Mouse (Mus musculus) lung, postnatal 4 days (tissue): Measurements from ENCODE around the gene Cubn.

Source experiments
- DNase-seq, 2 experiments: peaks; one replicate each; pipeline ENCODE4 v3.0.0; 2021

Cubn gene

DNA sequence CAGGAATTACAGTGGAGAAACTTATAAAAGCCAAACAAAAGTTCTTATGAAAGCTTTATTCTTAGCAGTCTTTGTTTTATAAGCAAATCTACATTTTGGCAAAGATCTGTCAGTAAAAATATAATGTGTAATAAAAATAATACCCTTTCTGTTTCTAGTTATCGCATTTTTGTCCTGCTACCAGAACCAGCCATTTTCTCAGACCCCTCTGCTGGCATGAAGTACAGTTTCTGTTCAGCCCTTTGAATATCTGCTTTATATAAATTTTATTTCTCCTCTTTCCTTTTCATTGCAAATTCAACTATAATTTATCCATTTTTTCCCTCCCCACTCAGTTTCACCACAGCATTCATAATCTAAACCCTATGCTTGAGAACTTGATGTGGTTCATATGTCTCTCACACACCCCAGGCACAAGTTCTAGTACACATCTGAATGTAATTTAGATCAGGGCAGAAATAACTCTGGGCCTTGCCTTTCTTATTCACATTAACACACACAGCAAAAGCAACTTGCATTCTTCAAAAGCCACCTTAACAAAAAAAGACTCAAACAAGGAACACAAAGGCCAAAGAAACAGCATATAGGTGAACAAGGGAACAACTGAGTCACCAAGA, 139.4 kb downstream of the Cubn start:
- DNase-seq, result no peak

DNA sequence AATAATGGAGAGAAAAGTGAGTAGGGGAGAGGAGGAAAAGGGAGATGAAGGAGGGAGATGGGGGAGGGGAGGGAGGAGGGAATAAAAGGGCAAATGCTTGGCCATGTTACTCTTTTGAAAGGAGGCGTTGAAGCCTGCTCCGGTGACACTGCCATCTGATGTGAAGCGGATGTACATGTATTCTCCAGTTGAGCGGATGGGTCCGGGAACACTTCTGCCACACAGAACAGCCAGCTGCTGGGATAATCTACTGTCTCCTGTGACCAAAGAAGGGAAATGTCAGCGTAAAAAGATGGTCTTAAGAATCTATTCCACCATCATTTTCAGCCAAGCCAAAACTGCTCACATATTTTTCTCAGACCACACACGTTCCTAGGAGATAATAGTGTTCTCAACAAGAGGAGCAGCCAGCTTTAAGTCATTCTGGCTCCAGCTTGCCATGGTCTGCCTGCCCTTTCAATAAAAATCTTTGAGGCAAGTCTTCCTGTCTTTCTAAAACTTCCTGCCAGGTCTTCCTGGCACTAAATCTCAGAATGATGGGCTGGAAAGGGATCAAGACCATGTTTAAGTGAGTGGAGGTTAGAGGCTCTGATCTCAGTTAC, 149.2 kb downstream of the Cubn start:
- DNase-seq, result no peak

DNA sequence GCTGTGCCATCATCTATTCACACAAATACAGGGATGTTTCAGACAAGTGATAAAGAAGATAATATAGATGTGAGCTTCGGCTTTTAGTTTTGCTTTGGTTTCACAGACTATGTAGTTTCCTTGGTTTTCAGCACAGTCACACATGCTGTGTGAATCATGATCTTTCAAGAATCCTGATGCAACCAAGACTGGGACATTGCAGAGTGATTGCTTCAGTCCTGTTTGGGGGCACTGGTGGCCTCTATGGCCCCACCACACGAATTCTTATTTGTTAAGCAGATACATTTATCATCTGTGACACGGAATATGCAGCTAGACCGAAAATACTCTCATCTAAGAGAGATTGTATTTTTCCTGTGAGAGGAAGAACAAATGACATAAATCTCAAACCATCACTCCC, 156.2 kb downstream of the Cubn start:
- no peak for DNase-seq

- no peak for DNase-seq
Measured at GRCm38 (mm10) chr2:13329754-13330417, 161.7 kb downstream of the Cubn start.

DNA sequence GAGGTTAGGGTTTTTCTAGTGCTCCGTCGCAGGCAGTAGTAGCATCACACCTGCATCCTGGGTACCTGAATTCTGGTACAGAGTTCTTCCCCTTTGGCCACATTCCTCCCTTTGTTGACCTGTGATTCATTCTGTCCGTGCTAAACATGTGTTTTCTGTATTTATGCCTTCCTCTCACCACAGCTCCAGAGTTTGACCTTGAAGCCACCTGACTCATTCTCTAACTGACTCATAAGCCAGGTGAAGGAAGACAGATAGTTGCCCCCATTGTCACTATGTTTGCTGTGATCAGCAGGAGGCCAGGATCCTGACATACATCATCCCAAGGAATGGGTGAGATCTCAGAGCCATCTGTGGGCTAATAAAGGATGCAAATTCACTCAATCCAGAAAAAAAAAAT, 188.2 kb downstream of the Cubn start:
- DNase-seq, result no peak

DNA sequence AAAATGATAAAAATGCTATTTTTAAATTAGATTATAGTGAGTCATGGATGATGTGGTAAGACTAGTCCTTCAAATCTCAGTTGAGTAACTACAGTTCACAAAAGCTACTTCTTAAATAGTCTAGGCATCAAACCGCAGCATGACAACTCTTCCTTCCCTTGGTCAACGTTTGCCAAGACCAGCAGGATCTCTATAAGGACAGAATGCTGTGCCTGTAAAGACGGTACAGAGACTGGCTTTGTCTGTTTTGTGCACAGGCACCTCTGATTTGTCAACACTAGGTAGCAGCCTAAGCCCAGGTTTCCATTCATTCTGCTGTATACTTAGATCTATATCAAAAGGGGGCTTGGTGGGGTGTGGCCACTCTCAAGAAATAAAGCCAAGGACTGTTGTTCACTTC, 192.6 kb downstream of the Cubn start:
- DNase-seq, result peak in 1 of 2 experiments; percentile 46

DNA sequence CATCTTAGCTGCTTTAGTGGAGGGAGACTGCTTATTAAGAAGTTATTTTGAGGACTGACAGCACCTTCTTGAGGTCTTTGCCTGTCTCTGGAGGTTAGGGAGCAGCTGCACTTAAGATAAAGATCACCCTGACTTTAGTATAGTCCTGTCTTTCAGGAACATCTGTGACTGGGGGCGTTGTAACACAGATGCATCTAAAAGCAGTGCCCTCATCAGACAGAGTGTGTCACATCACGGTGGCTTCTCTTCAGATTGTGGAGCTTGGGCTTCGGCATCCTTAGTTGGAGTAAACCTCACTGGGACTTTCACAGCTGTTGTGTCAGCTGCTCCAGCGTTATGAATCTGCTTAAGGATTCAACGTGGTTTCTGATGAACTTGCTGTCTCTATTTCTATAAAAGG, 193.9 kb downstream of the Cubn start:
- DNase-seq, result no peak

DNA sequence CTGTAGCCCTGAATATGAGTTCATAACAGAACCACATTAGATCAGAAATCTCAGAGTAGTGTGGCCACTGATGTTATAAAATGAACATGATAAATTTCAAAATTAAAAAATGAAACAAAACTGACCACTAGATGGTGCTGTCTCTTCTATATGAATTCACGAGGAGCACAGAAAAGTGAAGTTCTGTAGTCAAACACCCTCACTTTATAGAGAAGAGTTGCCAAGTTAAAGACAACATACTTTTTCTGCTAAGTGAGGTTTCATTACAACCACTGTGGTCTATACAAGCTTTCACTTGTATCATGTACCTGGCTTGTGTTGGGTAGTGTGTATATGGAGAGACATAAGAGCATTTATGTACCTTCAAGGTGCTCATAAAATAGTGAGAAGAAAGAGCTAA, 201.0 kb downstream of the Cubn start:
- DNase-seq, result no peak

GRCm38 (mm10) chr2:13290070-13290469, 201.5 kb downstream of the Cubn start:
- no peak for DNase-seq

- no peak for DNase-seq
Measured at GRCm38 (mm10) chr2:13278114-13278862, 213.3 kb downstream of the Cubn start.

DNA sequence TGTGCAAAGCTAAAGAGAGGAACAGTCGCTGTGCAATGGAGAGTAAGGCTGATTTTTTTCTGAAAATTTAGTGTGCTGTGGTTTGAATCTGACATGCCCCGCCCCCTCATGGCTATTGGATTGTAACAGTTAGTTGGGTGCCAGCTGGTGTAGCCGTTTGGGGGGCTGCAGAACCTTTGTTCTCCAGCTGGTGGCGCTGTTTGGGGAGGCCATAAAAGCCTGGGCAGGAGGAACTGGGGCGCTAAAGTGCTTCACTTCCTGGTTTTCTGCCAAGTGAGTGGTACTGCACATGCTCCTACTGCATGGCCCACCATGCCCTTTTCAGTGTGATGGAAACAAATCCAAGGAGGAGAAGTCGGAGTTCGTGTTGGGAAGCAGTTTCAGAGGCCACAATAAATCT, 215.7 kb downstream of the Cubn start:
- DNase-seq, result peak in 1 of 2 experiments; percentile 15

DNA sequence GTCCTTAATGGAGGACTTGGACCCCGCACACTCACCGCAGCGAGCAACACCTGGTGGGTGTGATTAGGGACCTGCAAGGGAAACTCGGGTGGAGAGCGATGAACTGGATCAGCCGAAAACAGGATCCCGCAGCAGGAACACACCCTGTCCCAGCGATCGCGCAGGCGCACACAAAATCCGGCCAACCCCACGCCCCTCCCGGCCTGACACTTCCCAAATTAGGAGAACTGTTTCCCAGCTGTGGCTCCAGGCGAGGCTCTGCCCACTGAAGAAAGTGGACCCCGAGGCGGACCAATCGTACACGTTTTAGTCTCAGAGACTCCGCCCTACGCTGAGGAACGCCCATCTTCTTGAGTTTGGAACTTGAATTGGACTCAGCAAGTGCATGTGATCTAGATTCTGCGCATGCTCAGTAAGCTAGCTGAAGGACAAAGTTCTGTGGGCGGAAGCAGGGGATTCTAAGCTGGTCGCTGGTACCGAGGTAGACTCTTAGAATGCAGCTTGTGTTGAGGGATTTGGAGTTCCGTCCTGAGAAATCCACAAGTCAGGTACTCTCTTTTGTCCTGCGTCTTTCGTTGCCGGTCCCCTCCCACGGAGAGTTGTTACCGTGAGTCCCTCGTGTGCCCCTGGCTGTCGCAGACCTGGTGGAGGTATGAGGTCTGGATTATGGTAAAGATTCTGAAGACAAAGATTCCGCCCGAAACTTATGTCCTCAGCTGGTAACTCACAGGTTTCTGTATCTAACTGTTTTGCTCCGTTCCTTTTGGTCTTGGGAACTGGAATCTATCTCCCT, 220.3 kb downstream of the Cubn start, which contains the start of gene Rsu1:
Gene Rsu1, minus strand, starts transcription at position 251 of the 793 bp plus-strand sequence.
- peak; percentile 97 to 98 for DNase-seq

DNA sequence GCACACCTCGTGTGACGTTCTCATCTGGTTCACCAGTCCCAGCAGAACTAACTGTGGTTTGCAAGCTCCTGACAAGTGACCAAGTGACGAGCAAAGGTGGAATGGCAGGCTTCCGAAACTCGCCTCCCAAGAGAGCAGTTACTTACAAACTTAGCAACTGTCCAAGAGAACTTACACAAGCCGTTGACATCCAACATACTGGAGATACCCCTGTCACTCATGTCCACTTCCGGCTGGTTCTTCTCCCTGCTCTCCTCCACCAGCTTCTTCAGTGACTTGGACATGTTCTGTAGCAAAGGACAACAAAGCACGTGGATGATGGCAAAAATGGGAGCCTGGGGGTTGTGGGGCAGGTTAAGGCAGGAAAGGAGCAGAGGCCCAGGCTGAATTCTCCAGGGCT, 220.9 kb downstream of the Cubn start:
- DNase-seq, result no peak

DNA sequence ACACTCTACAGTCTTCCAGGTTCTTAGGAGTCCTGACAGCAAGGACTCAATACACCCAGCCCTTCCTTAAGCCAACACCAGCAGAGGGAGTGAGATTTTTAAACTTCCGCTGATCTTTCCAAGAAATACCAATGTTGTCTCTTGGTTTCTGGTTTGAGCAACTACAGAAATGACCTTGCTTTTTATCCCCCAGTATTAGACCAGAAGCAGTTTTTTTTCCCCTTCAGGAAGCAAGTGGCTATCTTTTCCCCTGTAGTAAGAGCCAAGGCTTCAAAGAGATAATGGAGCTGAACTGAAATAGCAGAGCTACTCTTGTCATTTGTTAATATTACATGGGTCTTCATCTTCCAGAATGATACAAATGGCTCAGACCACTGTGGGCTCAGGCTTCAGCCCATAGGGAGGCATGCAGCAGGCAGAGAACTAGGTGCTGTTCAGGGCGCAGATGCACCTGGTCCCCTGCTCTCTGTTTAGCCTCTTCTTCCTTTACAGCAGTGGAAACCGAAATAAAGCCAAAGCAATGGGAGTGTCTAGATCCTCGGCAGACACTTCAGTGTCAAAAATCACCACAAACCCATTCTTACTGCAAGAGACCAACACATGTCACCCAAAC, 222.8 kb downstream of the Cubn start:
- no peak for DNase-seq

DNA sequence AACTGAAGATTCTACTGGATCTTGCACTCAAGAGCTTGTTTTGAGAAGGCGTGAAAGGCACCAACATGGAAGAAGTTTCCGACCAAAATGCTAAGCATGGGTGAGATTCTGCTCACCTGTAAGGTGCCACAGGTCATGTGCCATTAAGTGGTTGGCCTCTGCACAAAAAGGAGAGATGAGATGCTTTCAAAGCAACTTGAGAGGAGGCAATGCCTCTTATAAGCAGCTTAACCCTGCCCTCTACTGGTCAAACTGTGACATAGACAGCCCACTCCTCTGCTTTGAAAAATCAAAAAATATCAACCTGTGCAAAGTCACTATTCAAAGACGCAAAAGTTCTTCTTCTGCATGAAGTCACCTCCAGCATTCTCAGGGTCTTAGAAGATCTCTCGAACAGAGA, 226.7 kb downstream of the Cubn start:
- DNase-seq, result no peak

DNA sequence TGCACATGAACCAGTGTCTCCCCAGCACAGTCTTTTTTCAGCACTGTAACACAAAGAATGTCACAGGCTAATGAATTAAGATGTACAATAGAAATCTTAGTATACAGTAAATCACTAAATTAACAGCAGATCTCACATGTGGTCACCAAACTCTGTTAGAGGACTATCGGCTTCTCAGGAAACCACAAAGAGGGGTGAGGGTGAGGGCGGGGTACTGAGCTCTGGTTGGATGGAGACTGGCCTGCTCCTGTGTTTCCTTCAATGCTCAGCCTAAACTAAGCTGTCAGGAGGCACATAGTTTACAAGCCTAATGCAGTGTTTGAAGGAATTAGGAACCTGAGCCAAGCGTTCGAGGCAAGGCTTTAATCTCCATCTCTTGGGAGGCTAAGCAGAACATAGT, 228.5 kb downstream of the Cubn start:
- no peak for DNase-seq

- DNase-seq, result no peak
Measured at GRCm38 (mm10) chr2:13258606-13259005, 233.0 kb downstream of the Cubn start.

DNA sequence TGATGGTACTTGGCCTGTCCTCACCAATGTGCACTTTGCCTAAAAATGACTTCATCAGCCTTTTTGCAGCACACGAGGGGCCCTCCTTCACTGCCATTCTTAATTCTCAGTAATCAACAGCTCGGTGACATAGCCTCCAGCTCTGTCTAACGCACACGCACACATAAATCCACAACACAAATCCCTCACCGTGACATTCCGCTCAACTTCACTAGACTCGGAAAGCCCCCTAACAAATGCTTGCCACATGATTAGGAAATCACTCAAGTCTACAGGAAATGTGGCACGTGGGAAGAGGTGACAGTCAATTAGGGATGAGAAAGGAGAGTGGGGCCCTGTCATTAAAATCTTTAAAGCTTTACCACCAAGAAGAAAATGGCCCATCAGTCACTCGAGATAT, 250.9 kb downstream of the Cubn start:
- no peak for DNase-seq

GRCm38 (mm10) chr2:13237140-13237901, 254.3 kb downstream of the Cubn start:
- peak; percentile 29 to 56 for DNase-seq

GRCm38 (mm10) chr2:13235696-13236095, 255.9 kb downstream of the Cubn start:
- DNase-seq, result no peak

DNA sequence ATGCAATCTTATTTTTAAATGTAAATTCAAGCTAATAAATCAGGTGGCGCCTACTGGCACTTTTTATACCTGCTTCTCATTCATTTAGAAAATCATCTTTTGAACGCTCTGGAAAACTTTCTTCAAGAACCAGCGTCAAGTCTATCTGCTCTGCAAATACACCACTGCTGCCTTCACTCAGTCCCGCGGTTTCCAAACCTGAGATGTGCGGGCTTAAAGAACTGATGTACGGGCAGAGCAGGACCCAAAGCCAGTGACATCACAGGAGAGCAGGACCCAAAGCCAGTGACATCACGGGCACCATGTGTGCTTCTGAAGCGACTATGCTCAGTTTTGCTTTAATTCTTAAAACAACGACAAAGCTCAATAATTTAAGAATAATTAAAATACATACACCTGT, 256.8 kb downstream of the Cubn start:
- no peak for DNase-seq

DNA sequence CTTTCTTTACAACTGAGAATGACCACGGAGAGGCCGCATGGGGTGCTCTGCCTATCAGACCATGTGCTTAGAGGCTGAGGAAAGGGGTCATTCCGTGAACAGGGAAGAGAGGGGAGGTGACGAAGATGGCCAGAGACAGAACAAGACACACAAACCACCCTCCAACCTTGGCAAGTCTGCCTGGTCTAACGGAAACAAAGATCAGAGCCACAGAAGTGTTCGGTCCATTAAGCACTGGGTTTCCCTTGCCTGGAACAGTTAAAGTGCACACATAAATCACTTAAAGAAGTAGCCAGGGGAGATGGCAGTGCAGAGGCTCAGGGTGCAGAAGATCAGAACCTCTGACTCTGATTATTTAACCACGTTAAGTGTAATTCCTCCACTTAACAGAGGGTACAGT, 257.7 kb downstream of the Cubn start:
- no peak for DNase-seq
